Mouse (Mus musculus): ENCODE measurements around the gene Snu13.

DNA sequence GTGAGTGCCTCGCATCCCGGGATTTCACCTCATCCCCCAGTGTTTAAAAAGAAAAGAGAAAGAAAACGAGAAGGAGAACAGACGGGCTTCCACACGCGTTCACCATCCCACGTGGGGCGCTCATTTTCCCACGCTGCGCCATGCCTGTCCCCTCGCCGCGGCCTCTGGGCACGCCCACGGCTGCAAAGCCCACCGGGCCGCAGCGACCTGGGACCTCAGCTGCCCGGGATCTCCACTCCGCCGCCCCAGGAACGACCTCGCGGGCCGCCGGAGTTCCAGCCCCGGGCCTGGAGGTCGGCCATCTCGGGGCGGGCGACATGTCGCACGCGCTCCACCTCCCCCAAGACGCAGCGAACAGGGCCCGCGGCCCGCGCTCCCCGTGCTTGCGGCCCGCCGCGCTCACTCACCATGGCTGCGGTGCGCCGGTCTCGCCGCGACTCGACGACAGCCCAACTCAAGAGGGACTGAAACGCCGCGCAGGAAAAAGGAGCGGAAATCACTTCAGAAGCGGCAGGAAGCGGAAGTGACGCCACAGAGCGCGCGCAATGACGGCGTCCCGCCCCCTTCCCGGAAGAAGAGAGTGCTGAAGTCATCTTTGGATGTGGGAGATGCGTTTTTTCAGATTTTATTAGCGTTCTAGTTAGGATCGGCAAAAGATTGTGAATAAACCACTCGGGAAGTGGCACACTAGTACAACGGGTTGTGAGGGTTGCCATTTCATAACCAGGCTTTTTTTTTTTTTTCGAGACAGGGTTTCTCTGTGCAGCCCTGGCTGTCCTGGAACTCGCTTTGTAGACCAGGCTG lies at the start of gene Snu13:
- TF ChIP-seq CTCF (IDR thresholded peaks at IDR 0.05; ENCODE audit: low read depth) (no peak), EP300 (IDR thresholded peaks at IDR 0.05; ENCODE audit: low read depth) (no peak)
